Mouse (Mus musculus) E14TG2a.4 (cell line): ENCODE measurements around the gene Pygo1.

Source experiments
- H3K27me3 ChIP-seq: 2 replicates; pipeline ENCODE4 v1.6.1; 2014; ENCODE audit warnings: low read length, control low read depth; ENCODE audit not compliant: insufficient read depth
- H3K36me3 ChIP-seq: 2 replicates; pipeline ENCODE4 v1.6.1; 2014; ENCODE audit warnings: low read length, control low read depth; ENCODE audit not compliant: insufficient read depth
- H3K4me1 ChIP-seq: replicated peaks from 2 replicates; pipeline ENCODE4 v1.6.1; 2014; ENCODE audit warnings: low read depth, low read length, control low read depth
- H3K4me3 ChIP-seq: replicated peaks from 2 replicates; pipeline ENCODE4 v1.5.1; 2014; ENCODE audit warnings: mild to moderate bottlenecking, low read length
- H3K9me3 ChIP-seq: 2 replicates; pipeline ENCODE4 v1.6.1; 2014; ENCODE audit warnings: low read length, control low read depth
- CTCF ChIP-seq: conservative IDR thresholded peaks from 2 replicates; pipeline ENCODE4 v1.5.1; 2014; ENCODE audit warnings: low read length
- NANOG ChIP-seq: IDR thresholded peaks from 2 replicates; pipeline ENCODE4 v1.6.1; 2014; ENCODE audit warnings: borderline replicate concordance, low read length, mixed read lengths
- POU5F1 ChIP-seq: IDR thresholded peaks from 2 replicates; pipeline ENCODE4 v1.6.1; 2014; ENCODE audit warnings: low read length, borderline replicate concordance

The Pygo1 gene

DNA sequence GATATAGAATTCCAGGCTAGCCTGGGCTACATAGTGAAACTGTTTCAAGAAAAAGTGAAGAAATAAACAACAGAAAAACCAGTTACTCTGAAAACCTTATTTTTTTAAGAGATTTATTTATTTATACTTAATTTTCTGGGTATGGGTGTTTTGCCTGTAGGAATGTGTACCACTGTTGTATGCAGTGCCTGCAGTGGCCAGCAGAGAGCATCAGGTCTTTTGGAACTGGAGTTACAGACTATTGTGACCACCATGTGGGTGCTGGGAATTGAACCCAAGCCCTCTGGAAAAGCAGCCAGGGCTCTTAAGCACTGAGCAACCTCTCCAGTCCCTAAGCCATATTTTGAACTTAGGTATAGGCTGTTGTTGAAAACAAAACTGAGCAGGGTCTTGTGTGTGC is 47.5 kb downstream of the Pygo1 start:
- peaks cover 23% of the 10 kb centered on the region for H3K4me1 ChIP-seq
- TF ChIP-seq NANOG = no peak
- TF ChIP-seq CTCF = peak; percentile 36
- no peak for TF ChIP-seq POU5F1
- no peaks in the 10 kb centered on the region for H3K27me3 ChIP-seq
- no peaks in the 10 kb centered on the region for H3K36me3 ChIP-seq
- H3K9me3 ChIP-seq = peaks cover 8% of the 10 kb centered on the region; the same call in 1 of the 2 replicates
- H3K4me3 ChIP-seq = no peak overlapping the region

DNA sequence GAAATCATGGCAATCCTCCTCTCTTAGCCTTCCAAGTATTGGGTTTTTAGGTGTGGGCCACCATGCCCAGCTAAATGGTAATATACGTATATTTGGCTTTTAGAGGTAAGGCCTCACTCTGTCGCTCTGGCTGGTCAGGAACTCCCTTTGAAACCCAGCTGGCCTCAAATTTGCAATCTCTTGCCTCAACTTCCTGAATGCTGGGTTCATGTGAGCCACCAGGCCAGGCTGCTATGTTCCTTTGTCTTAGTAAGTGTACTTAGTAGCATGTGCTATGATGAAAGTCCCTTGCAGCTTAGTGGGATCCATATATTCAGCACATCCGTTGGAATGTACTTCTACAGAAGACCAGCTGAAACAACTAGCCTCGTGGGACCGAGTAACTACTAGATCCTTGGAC is 49.3 kb downstream of the Pygo1 start:
- Histone ChIP-seq H3K4me3 (no peak overlapping the region), H3K9me3 (peaks cover 8% of the 10 kb centered on the region; the same call in 1 of the 2 replicates), H3K27me3 (no peaks in the 10 kb centered on the region), H3K4me1 (peaks cover 13% of the 10 kb centered on the region), H3K36me3 (no peaks in the 10 kb centered on the region)
- no peak for TF ChIP-seq CTCF
- TF ChIP-seq POU5F1 = no peak
- TF ChIP-seq NANOG = no peak

DNA sequence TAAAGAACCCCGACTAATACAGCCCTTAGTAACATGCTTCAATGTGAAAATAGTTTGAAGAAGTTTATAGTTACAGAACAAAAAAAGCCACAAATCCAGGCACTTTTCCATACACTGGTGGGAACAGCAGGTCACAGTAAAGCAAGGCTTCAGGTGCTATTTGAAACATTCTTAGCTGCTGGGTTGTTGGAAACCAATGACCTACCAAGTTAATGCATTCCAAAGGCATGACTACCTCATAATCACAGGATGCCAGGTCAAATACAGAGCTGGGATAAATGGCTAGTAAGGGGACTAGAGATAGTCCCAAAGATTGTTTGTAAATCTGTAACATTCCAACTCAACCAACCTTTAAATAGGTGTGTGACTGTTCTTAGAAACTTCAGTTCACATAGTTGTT is 49.8 kb downstream of the Pygo1 start:
- no peaks in the 10 kb centered on the region for H3K36me3 ChIP-seq
- no peaks in the 10 kb centered on the region for H3K27me3 ChIP-seq
- H3K9me3 ChIP-seq = peaks cover 8% of the 10 kb centered on the region; the same call in 1 of the 2 replicates
- no peak overlapping the region for H3K4me3 ChIP-seq
- peaks cover 8% of the 10 kb centered on the region; the same call in 1 of the 2 replicates for H3K4me1 ChIP-seq
- TF ChIP-seq NANOG = no peak

DNA sequence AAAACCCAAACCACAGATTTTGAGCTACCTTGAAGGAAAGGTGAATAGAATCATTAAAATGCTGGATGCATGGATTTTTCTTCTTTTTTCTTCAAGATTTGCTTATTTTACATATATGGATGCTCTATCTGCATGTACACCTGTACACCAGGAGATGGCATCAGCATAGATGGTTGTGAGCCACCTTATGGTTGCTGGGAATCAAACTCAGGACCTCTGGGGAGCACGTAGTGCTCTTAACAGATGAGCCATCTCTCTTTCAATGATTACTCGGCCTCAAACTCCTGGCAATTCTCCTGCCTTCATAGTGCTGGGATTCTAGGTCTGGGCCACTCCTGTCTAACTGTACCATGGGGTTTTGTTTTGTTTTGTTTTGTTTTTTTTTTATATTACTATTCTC is 57.6 kb downstream of the Pygo1 start:
- H3K36me3 ChIP-seq = no peaks in the 10 kb centered on the region
- TF ChIP-seq POU5F1 (no peak), NANOG (no peak), CTCF (no peak)

DNA sequence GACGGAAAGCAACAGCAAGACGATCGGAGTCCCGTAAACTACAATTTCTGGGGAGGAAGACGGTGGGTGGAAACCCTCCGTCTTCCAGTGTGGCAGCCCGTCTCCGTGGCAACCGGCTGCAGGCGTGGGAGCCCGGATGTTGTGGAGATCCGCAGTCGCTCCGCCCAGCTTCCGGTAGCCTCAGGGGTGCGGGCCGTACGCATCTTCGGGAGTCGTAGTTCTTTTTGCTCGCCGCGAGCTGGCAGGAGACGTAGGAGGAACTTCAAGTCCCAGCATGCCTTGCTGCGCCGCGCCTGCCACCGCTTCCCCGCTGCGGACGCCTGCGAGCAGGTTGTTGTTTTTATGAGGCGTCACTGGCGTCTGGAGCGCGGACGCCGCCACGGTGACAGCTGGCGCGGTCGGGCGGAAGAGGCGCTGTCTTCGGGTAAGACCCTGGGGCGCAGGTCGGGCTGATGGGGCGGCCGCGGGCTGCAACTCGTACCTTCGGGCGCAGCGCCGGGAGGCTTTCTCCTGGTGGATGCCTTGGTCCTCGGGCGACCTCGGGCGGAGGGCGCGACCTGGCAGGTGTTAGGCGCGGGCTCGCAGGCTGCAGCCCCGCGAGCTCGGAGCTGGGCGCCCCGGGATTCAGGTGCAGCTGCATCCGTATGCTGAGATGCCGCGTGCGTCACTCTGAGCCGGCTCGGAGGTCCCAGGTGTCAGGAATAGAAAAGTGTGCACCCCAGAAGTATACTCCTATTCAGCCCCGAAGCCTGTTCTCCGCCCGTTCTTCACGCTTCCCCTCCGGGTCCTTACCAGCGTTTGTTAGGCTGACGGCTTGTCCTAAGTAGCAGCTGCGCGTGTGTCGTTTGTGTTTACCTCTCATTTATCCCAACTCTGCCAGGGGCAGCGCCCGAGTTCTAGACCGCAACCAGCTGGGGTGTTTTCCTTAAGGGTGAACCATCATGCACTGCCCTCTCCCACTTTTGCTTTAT is 60.1 kb downstream of the Pygo1 start, which contains the start of the genes Ccpg1os and Ccpg1:
Gene Ccpg1os, minus strand, starts transcription at position 133 of the 971 bp plus-strand sequence.
Gene Ccpg1, plus strand, starts transcription at position 180 of the 971 bp plus-strand sequence.
- Histone ChIP-seq H3K4me1 (peaks cover 38% of the 10 kb centered on the region), H3K4me3 (peak within 1 kb of the TSS; percentile 98), H3K9me3 (no peaks in the 10 kb centered on the region), H3K27me3 (no peaks in the 10 kb centered on the region), H3K36me3 (no peaks in the 10 kb centered on the region)
- TF ChIP-seq NANOG = no peak
- TF ChIP-seq CTCF = no peak
- TF ChIP-seq POU5F1 = no peak

More for the DNA sequence above, 57.6 kb downstream of the Pygo1 start:
- H3K9me3 ChIP-seq = no peaks in the 10 kb centered on the region
- no peak overlapping the region for H3K4me3 ChIP-seq
- H3K27me3 ChIP-seq = no peaks in the 10 kb centered on the region
- H3K4me1 ChIP-seq = peaks cover 31% of the 10 kb centered on the region

DNA sequence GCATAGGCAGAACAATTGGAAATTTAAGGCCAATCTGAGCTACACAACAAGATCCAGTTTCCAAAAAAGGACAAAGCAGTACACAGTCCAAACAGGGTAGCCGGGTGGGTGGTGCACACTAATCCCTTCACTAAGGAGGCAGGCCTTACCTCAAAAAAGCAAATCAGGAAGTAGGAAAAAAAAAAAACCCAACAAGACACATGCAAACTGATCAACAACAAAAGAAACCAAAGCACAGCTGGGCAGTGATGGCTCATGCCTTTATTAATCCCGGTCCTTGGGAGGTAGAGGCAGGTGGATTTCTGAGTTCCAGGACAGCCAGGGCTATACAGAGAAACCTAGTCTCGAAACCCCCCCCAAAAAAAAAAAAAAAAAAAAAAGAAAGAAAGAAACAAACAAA is 62.3 kb downstream of the Pygo1 start:
- no peaks in the 10 kb centered on the region for H3K27me3 ChIP-seq
- TF ChIP-seq CTCF = no peak
- TF ChIP-seq POU5F1 = no peak
- TF ChIP-seq NANOG = no peak
- peaks cover 50% of the 10 kb centered on the region for H3K4me1 ChIP-seq
- H3K4me3 ChIP-seq = no peak overlapping the region
- no peaks in the 10 kb centered on the region for H3K36me3 ChIP-seq
- H3K9me3 ChIP-seq = no peaks in the 10 kb centered on the region

DNA sequence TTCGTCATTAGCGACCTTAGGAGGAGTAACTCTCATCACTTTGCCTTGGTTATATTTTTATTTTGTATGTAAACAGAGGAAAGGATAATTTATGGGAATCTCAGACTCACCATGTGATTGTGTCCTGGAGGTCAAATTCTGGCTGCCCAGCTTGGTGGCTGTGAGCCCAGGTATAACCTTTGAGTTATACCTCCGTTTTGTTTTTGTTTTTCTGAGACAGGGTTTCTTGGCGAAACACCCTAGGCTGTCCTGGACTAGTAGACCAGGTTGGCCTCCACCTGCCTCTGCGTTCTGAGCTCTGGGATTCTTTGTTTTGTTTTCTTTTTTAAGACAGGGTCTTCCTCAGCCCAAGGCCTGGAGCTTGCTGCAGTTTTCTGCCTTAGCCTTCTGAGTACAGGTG is 63.3 kb downstream of the Pygo1 start:
- H3K4me1 ChIP-seq = peaks cover 60% of the 10 kb centered on the region
- H3K4me3 ChIP-seq = no peak overlapping the region
- H3K36me3 ChIP-seq = no peaks in the 10 kb centered on the region
- no peaks in the 10 kb centered on the region for H3K9me3 ChIP-seq
- TF ChIP-seq POU5F1 = no peak
- no peak for TF ChIP-seq NANOG
- no peaks in the 10 kb centered on the region for H3K27me3 ChIP-seq

DNA sequence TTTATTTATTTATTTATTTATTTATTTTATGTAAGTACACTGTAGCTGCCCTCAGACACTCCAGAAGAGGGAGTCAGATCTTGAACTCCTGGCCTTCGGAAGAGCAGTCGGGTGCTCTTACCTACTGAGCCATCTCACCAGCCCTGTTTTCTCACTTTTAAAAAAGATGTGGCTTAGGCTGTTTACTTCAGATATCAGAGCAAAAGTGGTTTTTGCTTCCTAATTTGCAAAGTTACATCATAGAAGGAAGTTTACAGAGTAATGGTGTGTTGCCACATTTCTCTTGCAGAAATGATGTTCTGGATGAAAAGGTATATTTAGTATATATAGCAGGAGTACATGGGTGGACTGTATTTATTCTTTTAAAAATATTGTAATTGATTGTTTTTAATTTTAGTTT is 66.0 kb downstream of the Pygo1 start:
- no peak for TF ChIP-seq POU5F1
- TF ChIP-seq CTCF = no peak
- no peak for TF ChIP-seq NANOG
- Histone ChIP-seq H3K9me3 (no peaks in the 10 kb centered on the region), H3K27me3 (no peaks in the 10 kb centered on the region), H3K4me1 (peaks cover 69% of the 10 kb centered on the region), H3K4me3 (no peak overlapping the region), H3K36me3 (no peaks in the 10 kb centered on the region)
